Mouse (Mus musculus) G1E (cell line): ENCODE data around the gene Dcaf15.

Experiments
- CTCF ChIP-seq: IDR thresholded peaks from 2 replicates; pipeline ENCODE4 v1.5.1; 2012; ENCODE audit warnings: low read depth, low read length, inconsistent platforms, mixed read lengths
- GATA1 ChIP-seq: IDR thresholded peaks from 2 replicates; pipeline ENCODE4 v1.6.1; 2012; ENCODE audit warnings: borderline replicate concordance, low read length, inconsistent platforms, mixed read lengths
- GATA2 ChIP-seq: IDR thresholded peaks from 2 replicates; pipeline ENCODE4 v1.6.1; 2012; ENCODE audit warnings: low read depth, low read length, inconsistent platforms, borderline replicate concordance
- POLR2AphosphoS5 ChIP-seq: IDR thresholded peaks from 2 replicates; pipeline ENCODE4 v1.6.1; 2012; ENCODE audit warnings: low read depth, low read length, inconsistent platforms; ENCODE audit not compliant: insufficient replicate concordance
- TAL1 ChIP-seq: conservative IDR thresholded peaks from 2 replicates; pipeline ENCODE4 v1.6.1; 2012; ENCODE audit warnings: low read depth, low read length, inconsistent platforms, mixed read lengths

DNA sequence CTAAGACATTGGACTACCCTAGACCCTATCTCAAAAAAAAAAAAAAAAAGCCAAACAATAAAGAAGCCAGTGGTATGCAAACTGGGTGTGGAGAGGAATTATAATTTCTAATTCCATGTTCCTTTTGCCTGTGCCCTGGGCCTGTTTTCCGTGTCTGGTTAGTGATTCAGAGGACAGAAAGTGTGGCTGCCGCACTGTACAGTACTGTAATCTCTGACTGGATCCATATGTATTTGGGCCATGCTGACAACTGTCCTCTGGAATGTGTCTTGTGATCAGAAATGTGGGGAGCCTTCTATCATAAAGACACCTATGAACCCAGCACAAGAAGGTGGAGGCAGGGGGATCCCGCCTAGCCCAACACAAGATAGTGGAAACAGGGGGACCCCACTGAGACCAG lies 17.6 kb upstream of the Dcaf15 start:
- TF ChIP-seq CTCF (no peak), TAL1 (no peak), GATA1 (no peak), GATA2 (no peak), POLR2AphosphoS5 (no peak)
